Mouse (Mus musculus) activated CD4-positive, CD25-positive, alpha-beta regulatory T cell, adult 4 months (primary cell): ENCODE results near the gene BC030867. TPM values are rescaled to one million over a fixed set of nuclear protein-coding genes. Genes with fewer than 3 reads are reported as not detected.
A peak's percentile ranks its signal among the peaks of the same experiment; 100 is the strongest.

Experiments
- ATAC-seq: one replicate; pipeline ENCODE4 v1.8.0; 2017
- polyA plus RNA-seq, 2 experiments: library from polyadenylated mRNA; unstranded; fragments of 100-300 nt; shearing (Covaris generic); gene quantifications; one replicate each; pipeline ENCODE4 v1.2.1; 2017

BC030867 gene
- 1 to 10 TPM; 2.0 to 3.8 TPM for polyA plus RNA-seq

GRCm38 (mm10) chr11:102248630-102249230 lies at the start of gene BC030867:
Gene BC030867 (plus strand): TSS chr11:102248882.
- peak; percentile 68 for ATAC-seq

DNA sequence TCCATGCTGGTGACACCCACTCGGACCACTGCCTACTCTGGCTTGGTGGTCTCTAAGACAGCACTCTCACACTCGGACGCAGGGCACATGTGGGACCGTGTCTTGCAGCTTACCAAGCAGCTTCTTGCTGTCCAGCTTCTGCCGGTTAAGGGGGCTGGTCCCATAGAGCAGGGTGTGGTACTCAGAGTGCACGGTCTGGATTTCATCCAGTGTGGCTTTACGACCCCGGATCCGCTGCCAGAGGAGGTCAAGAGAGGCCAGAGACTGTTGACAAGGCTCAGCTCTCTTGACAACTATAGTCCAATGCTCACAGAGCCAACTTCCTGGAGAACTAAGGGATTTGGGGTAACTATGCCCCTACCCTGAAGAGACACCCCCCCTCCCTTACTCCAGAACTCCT lies 48.8 kb upstream of the BC030867 start:
- no peak for ATAC-seq

DNA sequence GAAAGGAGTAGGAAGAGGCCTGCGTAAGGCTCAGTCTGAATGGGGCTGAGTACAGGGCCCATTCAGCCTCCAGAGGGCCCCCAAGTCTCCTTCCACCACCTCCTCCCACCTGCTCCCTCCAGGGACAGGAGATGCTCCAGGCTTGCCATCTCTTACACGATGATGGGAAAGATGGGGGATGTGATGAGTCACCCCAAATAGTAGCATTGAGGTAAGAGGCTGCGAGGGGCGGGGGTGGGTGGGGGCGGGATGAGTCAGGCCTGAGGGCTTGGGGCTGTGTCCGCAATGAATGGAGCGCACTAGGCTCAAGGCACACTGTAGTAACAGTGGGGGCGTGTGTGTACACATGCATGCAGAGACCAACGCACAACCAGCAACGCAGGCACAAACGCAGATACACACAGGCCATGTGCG lies 47.3 kb upstream of the BC030867 start:
- no peak for ATAC-seq

- ATAC-seq: no peak
Observed at GRCm38 (mm10) chr11:102206481-102206880, 42.2 kb upstream of the BC030867 start.

DNA sequence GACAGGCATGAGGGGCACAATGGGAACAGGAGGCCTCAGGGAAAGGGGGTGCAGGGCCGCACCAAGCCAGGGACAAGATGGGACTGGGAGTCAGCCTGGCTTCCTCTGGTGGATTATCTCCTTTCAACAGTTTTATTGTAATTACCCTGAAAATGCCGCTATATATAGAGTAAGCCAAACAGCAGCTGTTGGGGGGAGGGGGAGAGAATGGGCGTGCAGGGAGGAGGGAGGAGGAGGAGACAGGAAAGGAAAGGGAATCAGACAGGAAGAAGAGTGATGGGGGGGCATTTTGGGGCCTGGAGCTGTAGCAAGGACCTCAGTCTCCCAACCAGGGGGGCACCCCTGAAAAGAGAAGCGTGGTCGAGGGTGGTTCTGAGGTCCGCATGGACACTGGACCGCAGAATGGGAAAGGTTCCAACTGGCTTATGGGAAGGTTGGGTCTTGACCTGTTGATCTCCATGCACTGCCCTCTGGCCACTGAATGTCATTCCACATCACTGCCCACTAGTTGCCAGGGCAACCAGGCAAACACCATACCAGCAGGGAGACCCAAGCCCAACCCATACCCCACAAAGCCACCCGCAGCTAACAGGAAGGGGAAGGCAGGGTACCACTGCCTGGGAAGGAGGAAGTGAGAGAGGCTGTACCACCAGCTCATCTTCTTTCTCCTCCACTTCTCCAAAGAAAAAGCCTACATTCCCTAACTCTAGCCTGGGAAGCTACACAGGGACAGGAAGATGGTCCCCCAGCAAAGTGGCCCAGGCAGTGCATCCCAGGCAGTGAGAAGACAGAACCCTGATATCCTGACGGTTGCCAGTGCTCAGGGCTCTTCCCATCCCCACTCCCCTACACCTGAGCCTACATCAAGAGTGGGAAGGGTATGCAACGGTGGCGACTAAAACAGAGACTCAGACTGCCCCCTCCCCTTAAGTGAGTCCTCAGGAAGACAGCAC lies 40.6 kb upstream of the BC030867 start:
- ATAC-seq: no peak

DNA sequence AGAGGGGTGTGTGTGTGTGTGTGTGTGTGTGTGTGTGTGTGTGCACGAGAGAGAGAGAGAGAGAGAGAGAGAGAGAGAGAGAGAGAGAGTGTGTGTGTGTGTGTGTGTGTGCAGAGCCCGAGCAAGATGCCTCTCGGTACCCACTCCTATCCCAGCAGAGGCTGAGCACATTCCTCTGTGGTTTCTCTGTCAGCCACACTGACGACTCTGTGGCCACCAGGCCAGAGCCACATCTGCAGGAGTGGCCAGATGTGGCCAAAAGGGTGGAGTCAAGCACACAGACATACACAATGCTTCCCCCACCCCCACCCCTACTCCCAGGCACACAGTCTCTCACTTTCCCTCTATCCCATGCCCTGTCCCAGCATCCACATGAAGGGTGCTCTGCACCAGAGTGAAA lies 39.8 kb upstream of the BC030867 start:
- ATAC-seq: no peak

DNA sequence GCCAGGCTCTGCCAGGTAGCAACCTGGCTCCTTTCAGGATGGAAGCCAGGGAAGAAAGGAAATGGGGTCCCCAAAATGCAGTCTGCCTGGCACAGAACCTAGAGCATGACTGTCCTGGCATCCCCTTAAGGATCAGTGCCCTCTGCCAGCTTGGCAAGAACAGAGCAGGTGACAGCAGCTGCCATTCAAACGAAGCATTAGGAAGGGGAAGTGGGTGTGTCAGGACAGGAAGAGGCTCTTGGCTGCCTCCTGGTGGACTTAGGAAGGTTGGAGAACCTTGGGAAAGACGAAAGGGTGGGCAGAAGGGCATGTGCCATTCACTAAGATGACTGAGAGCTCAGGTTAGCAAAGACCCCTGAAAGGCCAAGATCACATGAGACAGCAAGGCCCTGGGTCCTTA lies 38.9 kb upstream of the BC030867 start:
- no peak for ATAC-seq

- no peak for ATAC-seq
Observed at GRCm38 (mm10) chr11:102210185-102210584, 38.5 kb upstream of the BC030867 start.

DNA sequence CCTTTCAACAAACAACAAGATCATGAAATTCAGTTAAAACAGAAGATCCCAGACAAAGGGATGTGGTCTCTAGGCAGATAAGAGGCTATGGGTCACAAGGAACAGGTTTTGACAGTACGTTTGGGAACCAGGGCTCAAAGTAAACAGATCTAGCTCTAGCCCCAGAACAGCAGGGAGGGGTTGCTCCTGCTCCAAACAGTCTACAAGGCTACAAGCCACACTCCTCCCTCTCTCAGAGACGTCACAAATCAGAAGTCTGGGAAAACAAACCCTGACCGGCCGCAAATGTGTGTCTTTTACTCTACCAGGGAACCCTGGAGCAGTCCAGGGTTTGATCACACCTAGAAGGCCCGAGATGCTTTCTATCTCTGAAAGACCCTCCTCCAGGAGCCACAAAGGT lies 37.7 kb upstream of the BC030867 start:
- ATAC-seq: no peak

DNA sequence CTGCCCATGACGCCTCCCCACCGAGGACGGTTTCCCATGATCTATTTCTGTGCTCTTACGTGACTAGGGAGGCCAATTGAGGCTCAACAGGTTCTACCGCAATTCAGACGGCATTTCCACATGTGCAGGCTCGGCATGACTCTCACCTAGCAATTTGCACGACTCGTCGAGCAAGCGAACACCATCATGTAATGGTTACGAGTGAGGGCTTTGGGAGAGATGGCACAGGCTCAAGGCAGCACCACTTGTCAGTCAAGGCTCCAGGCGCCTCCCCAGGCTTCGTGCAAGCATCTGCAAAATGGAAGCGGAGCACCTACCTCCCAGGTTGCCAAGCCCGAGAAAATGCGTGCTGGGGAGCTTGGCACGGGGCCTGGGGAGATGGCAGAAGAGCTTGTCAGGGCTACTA lies 36.7 kb upstream of the BC030867 start:
- ATAC-seq: no peak

GRCm38 (mm10) chr11:102214430-102215156 lies 34.1 kb upstream of the BC030867 start:
- no peak for ATAC-seq

DNA sequence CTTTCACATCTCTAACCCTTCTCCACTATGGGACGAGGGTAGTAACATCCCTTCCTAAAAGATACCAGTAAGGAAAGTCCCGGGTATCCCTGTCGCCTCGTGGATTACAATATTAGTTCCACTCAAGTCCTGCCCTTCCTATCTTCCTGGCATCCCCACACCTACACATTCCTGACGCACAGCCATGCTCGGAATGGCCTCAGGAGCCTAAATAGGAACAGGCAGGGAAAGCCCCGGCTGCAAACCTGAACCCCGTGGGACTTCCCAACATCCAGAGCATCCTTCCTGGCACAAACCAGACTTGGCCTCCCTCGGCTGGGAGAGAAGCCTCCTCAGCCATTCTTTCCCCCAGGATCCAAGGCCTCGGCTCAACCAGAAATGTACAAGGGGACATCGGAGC lies 33.2 kb upstream of the BC030867 start:
- no peak for ATAC-seq

GRCm38 (mm10) chr11:102216056-102216885 lies 32.4 kb upstream of the BC030867 start:
- ATAC-seq: no peak

DNA sequence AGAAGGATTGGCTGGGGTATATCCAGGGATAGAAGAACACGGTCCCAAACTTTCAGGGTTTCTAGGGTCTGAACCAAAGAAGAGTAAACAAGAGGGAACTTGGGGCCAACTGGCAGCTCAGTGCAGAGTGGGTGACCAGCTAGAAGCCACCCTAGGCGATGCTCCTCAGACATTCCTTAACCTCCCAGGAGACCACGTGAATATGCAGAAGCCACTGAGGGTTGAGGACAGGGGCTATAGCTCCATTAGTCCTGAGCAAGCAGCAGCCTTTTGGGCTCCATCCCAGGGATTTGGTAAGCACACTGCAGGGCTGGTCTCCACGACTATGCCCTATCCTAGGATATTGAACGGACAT lies 31.8 kb upstream of the BC030867 start:
- ATAC-seq: no peak

DNA sequence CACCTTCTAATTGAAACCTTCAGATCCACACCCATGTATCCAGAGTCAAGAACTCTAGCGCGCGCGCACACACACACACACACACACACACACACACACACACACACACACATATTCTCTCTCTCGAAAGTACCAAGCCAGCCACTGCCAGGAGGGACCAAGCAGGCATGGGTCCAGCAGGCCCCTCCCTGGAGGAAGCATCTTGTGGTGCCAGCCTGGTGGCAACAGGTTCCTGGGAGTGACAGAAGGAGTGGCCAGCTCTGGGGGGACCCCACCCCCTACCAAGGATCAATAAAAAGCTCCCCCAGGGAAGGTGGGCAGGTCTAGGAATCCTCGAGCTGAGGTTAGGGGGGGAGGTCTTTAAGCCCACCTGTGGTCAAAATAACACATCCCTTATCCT lies 31.3 kb upstream of the BC030867 start:
- no peak for ATAC-seq

DNA sequence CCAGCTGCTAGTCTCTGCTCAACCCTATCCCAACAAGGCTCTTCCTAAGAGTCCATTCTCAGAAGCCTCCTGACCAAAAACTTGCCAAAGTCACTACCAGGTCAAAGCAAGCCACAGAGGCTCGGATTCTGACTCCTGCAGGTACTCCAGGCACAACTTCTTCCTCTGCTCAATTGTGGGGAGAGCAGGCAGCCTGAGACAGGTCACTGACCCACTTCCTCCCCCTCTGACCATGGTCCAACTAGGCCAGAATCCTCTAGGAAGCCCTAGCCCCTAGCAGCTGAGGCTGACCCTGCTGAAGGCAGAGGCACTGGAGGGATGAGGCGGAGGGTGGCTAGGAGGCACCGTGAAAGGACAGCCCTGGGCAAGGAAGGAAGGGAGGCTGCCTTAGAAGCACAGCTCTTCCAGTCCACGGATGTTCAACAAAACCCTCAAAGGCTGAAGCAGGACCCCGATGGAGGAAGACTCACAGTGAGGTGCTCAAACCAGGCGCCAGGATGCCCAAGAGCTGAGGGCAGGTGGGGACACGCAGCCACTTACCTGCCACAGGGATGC lies 30.7 kb upstream of the BC030867 start:
- ATAC-seq: no peak

DNA sequence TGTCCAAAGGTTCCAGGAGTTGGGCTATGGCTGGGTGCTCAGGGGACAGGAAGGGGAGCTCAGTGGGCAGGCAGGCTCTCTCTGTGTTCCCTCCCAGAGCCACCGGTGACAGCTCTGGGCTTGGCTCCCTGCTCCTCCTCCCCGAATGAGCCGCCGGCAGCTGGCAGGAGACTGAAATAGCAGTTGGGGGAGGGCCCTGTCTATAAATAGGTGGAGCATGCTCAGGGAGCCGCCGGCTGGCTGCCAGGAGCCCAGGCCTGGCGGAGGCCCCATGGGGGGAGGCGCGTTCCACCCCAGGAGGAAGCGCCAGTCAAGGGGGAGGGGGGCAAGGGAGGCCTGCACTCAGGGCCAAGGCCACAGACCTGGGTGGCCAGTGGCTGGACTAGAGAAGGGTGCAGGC lies 29.9 kb upstream of the BC030867 start:
- peak; percentile 84 for ATAC-seq

- no peak for ATAC-seq
Observed at GRCm38 (mm10) chr11:102219247-102219993, 29.3 kb upstream of the BC030867 start.

DNA sequence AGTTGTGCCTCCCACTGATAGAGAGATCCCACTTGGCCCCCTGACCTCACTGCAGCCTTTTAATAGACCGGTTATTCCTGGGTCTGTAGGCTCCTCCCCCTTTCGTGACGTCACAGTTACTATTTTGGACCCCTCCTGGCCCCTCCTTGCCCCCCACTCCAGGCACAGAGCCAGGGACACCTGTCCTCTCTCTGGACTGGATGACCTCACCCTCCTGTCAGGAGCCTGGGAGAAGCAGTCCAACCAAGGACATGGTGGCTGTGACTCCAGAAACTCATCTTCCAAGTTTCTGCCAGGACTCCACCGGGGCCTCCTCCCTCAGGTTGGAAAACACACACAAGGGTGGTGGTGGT lies 28.7 kb upstream of the BC030867 start:
- ATAC-seq: no peak

GRCm38 (mm10) chr11:102220451-102220850 lies 28.2 kb upstream of the BC030867 start:
- ATAC-seq: no peak

DNA sequence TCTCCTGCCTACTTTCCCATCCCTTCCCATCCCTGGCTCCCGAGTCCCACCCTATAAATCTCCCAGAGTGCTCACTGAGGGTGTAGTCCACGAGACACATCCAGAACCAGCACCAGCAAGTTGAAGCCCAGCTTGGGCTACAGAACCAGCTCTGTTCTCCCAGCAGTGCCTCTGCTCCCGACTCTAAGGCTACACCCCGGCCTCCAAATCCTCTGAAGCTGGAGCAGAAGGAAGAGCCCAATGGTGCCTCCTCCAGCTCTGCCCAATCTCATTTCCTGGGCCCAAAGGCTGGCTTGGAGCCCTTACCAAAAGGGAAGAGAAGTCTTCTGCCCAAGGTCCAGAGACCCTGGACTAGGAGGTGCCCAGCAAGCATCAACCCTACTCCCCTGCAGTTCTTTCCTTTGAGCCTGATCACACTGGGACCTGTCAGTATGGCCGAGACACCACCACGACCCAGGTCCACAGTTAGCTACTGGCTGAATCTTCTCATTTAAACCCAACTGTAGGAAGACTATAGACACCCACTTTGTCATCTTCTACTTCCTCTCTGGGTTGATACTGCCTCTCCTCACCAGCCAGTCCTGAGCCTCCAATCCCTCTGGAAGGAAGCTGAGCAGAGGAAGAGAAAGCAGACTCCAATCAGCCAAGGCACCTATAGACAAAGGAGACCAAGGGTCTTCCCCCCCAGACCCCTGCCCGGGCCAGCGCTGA lies 27.3 kb upstream of the BC030867 start:
- no peak for ATAC-seq
